Mouse (Mus musculus): ENCODE measurements around the gene Gtf2ird1. TPM values are rescaled to one million over a fixed set of nuclear protein-coding genes. Genes with fewer than 3 reads are reported as not detected.

Gene Gtf2ird1
- polyA plus RNA-seq, 1 experiment from 2014 or later = 66.5 TPM

- H3K27ac ChIP-seq (ENCODE audit: low read length) = no peak overlapping the region
- no peaks in the 10 kb centered on the region for H3K27me3 ChIP-seq (replicated peaks; ENCODE audit: control insufficient read depth, insufficient read depth, low read length)
- no peak overlapping the region for H3K4me3 ChIP-seq (ENCODE audit: low read length)
- H3K4me1 ChIP-seq (ENCODE audit: control insufficient read depth, insufficient read depth, low read length) = peaks cover 11% of the 10 kb centered on the region
- ATAC-seq = peak; percentile 32; the same call in 1 of the 2 replicates
- no peaks in the 10 kb centered on the region for H3K9me3 ChIP-seq (ENCODE audit: control insufficient read depth, low read length)
- H3K36me3 ChIP-seq (ENCODE audit: control insufficient read depth, insufficient read depth, low read length) = no peaks in the 10 kb centered on the region
- H3K9ac ChIP-seq (ENCODE audit: low read depth, low read length) = peak overlapping the region; percentile 23; the same call in 1 of the 2 replicates
- H3K4me2 ChIP-seq (ENCODE audit: low read depth, low read length) = no peak overlapping the region
- WGBS = 21% methylated on average over 21 of the region's 21 CpGs
Measured at GRCm38 (mm10) chr5:134466296-134467029, 9.9 kb upstream of the Gtf2ird1 start.

DNA sequence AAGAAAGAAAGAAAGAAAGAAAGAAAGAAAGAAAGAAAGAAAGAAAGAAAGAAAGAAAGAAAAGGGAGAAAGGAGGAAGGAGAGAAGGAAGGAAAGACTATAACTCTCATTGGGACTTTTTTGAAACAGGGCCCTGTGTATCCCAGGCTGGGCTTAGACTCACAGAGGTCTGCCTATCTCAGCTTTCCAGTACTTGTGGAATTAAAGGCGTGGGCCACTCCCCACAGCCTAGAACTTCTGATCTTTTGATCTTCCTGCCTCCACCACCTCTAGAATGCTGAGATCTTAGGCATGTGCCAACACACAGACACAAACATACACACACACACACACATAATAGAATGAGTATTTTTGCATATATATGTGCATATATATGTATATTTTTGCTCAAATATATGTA is 8.7 kb upstream of the Gtf2ird1 start:
- no peaks in the 10 kb centered on the region for H3K9me3 ChIP-seq (ENCODE audit: control insufficient read depth, low read length)
- no peak overlapping the region for H3K4me2 ChIP-seq (ENCODE audit: low read depth, low read length)
- no peaks in the 10 kb centered on the region for H3K36me3 ChIP-seq (ENCODE audit: control insufficient read depth, insufficient read depth, low read length)
- 64% methylated on average over 1 of the region's 1 CpGs for WGBS
- H3K4me1 ChIP-seq (ENCODE audit: control insufficient read depth, insufficient read depth, low read length) = peaks cover 11% of the 10 kb centered on the region
- no peak overlapping the region for H3K27ac ChIP-seq (ENCODE audit: low read length)
- no peaks in the 10 kb centered on the region for H3K27me3 ChIP-seq (replicated peaks; ENCODE audit: control insufficient read depth, insufficient read depth, low read length)
- H3K4me3 ChIP-seq (ENCODE audit: low read length) = no peak overlapping the region
- no peak for ATAC-seq
- no peak overlapping the region for H3K9ac ChIP-seq (ENCODE audit: low read depth, low read length)

DNA sequence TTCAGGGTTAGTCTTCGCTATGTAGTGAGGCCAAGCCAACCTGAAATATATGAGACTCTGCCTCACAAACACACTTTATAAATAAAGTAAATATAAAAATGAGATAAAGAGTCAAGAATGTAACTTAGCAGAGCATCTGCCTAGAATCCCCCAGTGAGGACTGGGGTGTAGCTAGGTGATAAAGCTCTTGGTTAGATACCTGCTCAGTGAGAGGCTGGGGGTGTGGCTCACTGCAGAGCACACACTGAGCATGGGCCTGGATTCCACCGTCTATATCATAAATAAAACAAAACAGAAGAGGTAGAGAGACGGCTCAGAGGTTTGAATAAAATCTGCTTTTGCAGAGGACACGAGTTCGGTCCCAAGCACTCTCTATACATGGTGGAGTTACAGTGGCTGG is 7.7 kb upstream of the Gtf2ird1 start:
- 65% methylated on average over 5 of the region's 5 CpGs for WGBS
- Histone ChIP-seq H3K4me1 (ENCODE audit: control insufficient read depth, insufficient read depth, low read length) (peaks cover 11% of the 10 kb centered on the region), H3K4me2 (ENCODE audit: low read depth, low read length) (no peak overlapping the region), H3K9me3 (ENCODE audit: control insufficient read depth, low read length) (no peaks in the 10 kb centered on the region), H3K27me3 (replicated peaks; ENCODE audit: control insufficient read depth, insufficient read depth, low read length) (no peaks in the 10 kb centered on the region), H3K4me3 (ENCODE audit: low read length) (no peak overlapping the region), H3K9ac (ENCODE audit: low read depth, low read length) (no peak overlapping the region), H3K27ac (ENCODE audit: low read length) (no peak overlapping the region), H3K36me3 (ENCODE audit: control insufficient read depth, insufficient read depth, low read length) (no peaks in the 10 kb centered on the region)
- no peak for ATAC-seq

DNA sequence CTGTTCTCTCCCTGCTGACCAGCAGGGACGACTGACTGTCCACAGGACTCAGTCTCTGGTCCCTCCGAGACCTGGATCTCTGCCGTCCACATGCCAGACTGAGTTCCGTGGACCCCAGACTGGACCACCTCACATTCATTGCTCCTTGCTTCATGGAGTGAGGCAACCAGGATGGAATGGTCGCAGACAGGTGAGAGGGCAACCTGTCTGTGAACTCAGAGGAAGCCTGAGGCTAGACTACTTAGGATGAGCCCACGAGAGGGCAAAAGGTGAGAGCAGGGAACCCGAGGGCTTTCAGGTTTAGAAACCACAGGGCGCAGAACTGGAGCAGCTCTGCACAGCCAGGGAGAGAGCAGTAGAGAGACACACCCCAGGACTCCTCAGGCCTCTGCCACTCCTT is 6.2 kb upstream of the Gtf2ird1 start:
- H3K36me3 ChIP-seq (ENCODE audit: control insufficient read depth, insufficient read depth, low read length) = no peaks in the 10 kb centered on the region
- H3K4me3 ChIP-seq (ENCODE audit: low read length) = no peak overlapping the region
- no peak overlapping the region for H3K4me2 ChIP-seq (ENCODE audit: low read depth, low read length)
- no peaks in the 10 kb centered on the region for H3K9me3 ChIP-seq (ENCODE audit: control insufficient read depth, low read length)
- no peak for ATAC-seq
- no peaks in the 10 kb centered on the region for H3K27me3 ChIP-seq (replicated peaks; ENCODE audit: control insufficient read depth, insufficient read depth, low read length)
- H3K4me1 ChIP-seq (ENCODE audit: control insufficient read depth, insufficient read depth, low read length) = peaks cover 11% of the 10 kb centered on the region
- no peak overlapping the region for H3K9ac ChIP-seq (ENCODE audit: low read depth, low read length)
- 80% methylated on average over 8 of the region's 8 CpGs for WGBS
- no peak overlapping the region for H3K27ac ChIP-seq (ENCODE audit: low read length)

- Histone ChIP-seq H3K9ac (ENCODE audit: low read depth, low read length) (no peak overlapping the region), H3K4me3 (ENCODE audit: low read length) (no peak overlapping the region), H3K4me2 (ENCODE audit: low read depth, low read length) (no peak overlapping the region), H3K27ac (ENCODE audit: low read length) (no peak overlapping the region), H3K4me1 (ENCODE audit: control insufficient read depth, insufficient read depth, low read length) (peaks cover 11% of the 10 kb centered on the region), H3K36me3 (ENCODE audit: control insufficient read depth, insufficient read depth, low read length) (no peaks in the 10 kb centered on the region), H3K27me3 (replicated peaks; ENCODE audit: control insufficient read depth, insufficient read depth, low read length) (no peaks in the 10 kb centered on the region), H3K9me3 (ENCODE audit: control insufficient read depth, low read length) (no peaks in the 10 kb centered on the region)
- 73% methylated on average over 2 of the region's 2 CpGs for WGBS
- no peak for ATAC-seq
Measured at GRCm38 (mm10) chr5:134462316-134462715, 5.8 kb upstream of the Gtf2ird1 start.

- H3K4me3 ChIP-seq (ENCODE audit: low read length) = no peak overlapping the region
- 0 out of 2 replicates have a peak, but pooled peaks cover 2% of the 10 kb centered on the region for H3K4me1 ChIP-seq (ENCODE audit: control insufficient read depth, insufficient read depth, low read length)
- no peak overlapping the region for H3K27ac ChIP-seq (ENCODE audit: low read length)
- no peak overlapping the region for H3K9ac ChIP-seq (ENCODE audit: low read depth, low read length)
- WGBS = 97% methylated on average over 4 of the region's 4 CpGs
- no peaks in the 10 kb centered on the region for H3K9me3 ChIP-seq (ENCODE audit: control insufficient read depth, low read length)
- H3K36me3 ChIP-seq (ENCODE audit: control insufficient read depth, insufficient read depth, low read length) = no peaks in the 10 kb centered on the region
- ATAC-seq = no peak
- H3K27me3 ChIP-seq (replicated peaks; ENCODE audit: control insufficient read depth, insufficient read depth, low read length) = no peaks in the 10 kb centered on the region
- no peak overlapping the region for H3K4me2 ChIP-seq (ENCODE audit: low read depth, low read length)
Measured at GRCm38 (mm10) chr5:134460546-134460945, 4.0 kb upstream of the Gtf2ird1 start.

DNA sequence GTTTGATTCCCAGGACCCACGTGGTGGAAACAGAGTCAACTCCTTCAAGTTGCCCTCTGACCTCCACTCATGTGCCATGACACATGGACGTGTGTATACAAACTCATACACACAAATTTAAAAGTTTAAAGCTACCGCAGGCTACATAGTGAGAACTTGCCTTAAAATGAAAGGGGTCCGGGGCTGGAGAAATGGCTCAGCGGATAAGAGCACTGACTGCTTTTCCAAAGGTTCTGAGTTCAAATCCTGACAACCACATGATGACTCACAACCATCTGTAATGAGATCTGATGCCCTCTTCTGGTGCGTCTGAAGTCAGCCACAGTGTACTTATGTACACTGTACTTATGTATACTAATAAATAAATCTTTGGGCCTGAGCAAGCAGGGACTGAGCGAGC is 2.6 kb upstream of the Gtf2ird1 start:
- Histone ChIP-seq H3K27me3 (replicated peaks; ENCODE audit: control insufficient read depth, insufficient read depth, low read length) (no peaks in the 10 kb centered on the region), H3K4me1 (ENCODE audit: control insufficient read depth, insufficient read depth, low read length) (peaks cover 11% of the 10 kb centered on the region), H3K27ac (ENCODE audit: low read length) (no peak overlapping the region), H3K4me2 (ENCODE audit: low read depth, low read length) (no peak overlapping the region), H3K36me3 (ENCODE audit: control insufficient read depth, insufficient read depth, low read length) (no peaks in the 10 kb centered on the region), H3K9me3 (ENCODE audit: control insufficient read depth, low read length) (no peaks in the 10 kb centered on the region), H3K9ac (ENCODE audit: low read depth, low read length) (no peak overlapping the region), H3K4me3 (ENCODE audit: low read length) (no peak overlapping the region)
- 86% methylated on average over 7 of the region's 7 CpGs for WGBS
- ATAC-seq = no peak

DNA sequence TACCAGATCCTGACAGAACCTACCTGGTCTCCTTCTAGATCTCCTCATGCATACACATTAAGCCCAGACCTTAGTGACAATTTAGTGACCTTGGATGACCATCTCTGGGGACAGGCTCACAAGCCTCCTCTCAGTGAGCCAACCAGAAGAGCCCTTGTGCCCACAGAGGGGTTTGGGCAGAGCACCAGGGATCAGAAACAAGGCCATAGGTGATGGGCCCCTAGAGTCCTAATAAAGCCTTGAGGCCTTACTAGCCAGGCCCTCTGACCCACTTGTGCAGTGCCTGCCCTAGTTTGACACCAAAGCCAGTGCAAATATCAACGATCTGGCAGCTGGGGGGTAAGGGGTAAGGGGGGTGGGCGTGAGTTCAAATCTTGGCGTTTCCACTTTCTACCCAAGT is 1.9 kb upstream of the Gtf2ird1 start:
- Histone ChIP-seq H3K4me2 (ENCODE audit: low read depth, low read length) (no peak overlapping the region), H3K4me3 (ENCODE audit: low read length) (no peak overlapping the region), H3K36me3 (ENCODE audit: control insufficient read depth, insufficient read depth, low read length) (no peaks in the 10 kb centered on the region), H3K27ac (ENCODE audit: low read length) (no peak overlapping the region), H3K9me3 (ENCODE audit: control insufficient read depth, low read length) (no peaks in the 10 kb centered on the region), H3K4me1 (ENCODE audit: control insufficient read depth, insufficient read depth, low read length) (peaks cover 18% of the 10 kb centered on the region), H3K9ac (ENCODE audit: low read depth, low read length) (no peak overlapping the region), H3K27me3 (replicated peaks; ENCODE audit: control insufficient read depth, insufficient read depth, low read length) (no peaks in the 10 kb centered on the region)
- ATAC-seq = no peak
- WGBS = 91% methylated on average over 3 of the region's 3 CpGs

- Histone ChIP-seq H3K36me3 (ENCODE audit: control insufficient read depth, insufficient read depth, low read length) (no peaks in the 10 kb centered on the region), H3K4me3 (ENCODE audit: low read length) (no peak overlapping the region), H3K4me1 (ENCODE audit: control insufficient read depth, insufficient read depth, low read length) (peaks cover 23% of the 10 kb centered on the region), H3K27me3 (replicated peaks; ENCODE audit: control insufficient read depth, insufficient read depth, low read length) (no peaks in the 10 kb centered on the region), H3K27ac (ENCODE audit: low read length) (no peak overlapping the region; the same call in 1 of the 2 replicates), H3K4me2 (ENCODE audit: low read depth, low read length) (no peak overlapping the region), H3K9ac (ENCODE audit: low read depth, low read length) (no peak overlapping the region), H3K9me3 (ENCODE audit: control insufficient read depth, low read length) (no peaks in the 10 kb centered on the region)
- 91% methylated on average over 2 of the region's 2 CpGs for whole genome bisulfite sequencing
- no peak for ATAC-seq
Measured at GRCm38 (mm10) chr5:134457371-134457770, 855 bp upstream of the Gtf2ird1 start.

Data from intestine, embryonic 16.5 days (tissue).